Mouse (Mus musculus): ENCODE measurements around the gene Desi1.
A peak's percentile ranks its signal among the peaks of the same experiment; 100 is the strongest.

The Desi1 gene

GRCm38 (mm10) chr15:82033762-82034161 lies at the start of gene Desi1:
Gene Desi1, minus strand, starts transcription at chr15:82033862.
- DNase-seq (ENCODE audit: low read depth, low spot score) = no peak
- Histone ChIP-seq H3K27me3 (ENCODE audit: control insufficient read depth, insufficient read depth, low read length, poor library complexity, severe bottlenecking) (no peaks in the 10 kb centered on the region), H3K36me3 (ENCODE audit: control insufficient read depth, insufficient read depth, low read length, poor library complexity, severe bottlenecking) (peaks cover 10% of the 10 kb centered on the region)

- peak; percentile 76 for DNase-seq (ENCODE audit: low read depth, low spot score)
- no peaks in the 10 kb centered on the region for H3K27me3 ChIP-seq (ENCODE audit: control insufficient read depth, insufficient read depth, low read length, poor library complexity, severe bottlenecking)
- no peaks in the 10 kb centered on the region for H3K36me3 ChIP-seq (ENCODE audit: control insufficient read depth, insufficient read depth, low read length, poor library complexity, severe bottlenecking)
Observed at GRCm38 (mm10) chr15:82081161-82081560, 47.5 kb upstream of the Desi1 start.

GRCm38 (mm10) chr15:82079883-82080282 lies 46.2 kb upstream of the Desi1 start:
- H3K27me3 ChIP-seq (ENCODE audit: control insufficient read depth, insufficient read depth, low read length, poor library complexity, severe bottlenecking) = no peaks in the 10 kb centered on the region
- DNase-seq (ENCODE audit: low read depth, low spot score) = no peak
- H3K36me3 ChIP-seq (ENCODE audit: control insufficient read depth, insufficient read depth, low read length, poor library complexity, severe bottlenecking) = no peaks in the 10 kb centered on the region

GRCm38 (mm10) chr15:82073490-82073889 lies 39.8 kb upstream of the Desi1 start:
- no peak for DNase-seq (ENCODE audit: low read depth, low spot score)
- no peaks in the 10 kb centered on the region for H3K36me3 ChIP-seq (ENCODE audit: control insufficient read depth, insufficient read depth, low read length, poor library complexity, severe bottlenecking)

GRCm38 (mm10) chr15:82071816-82072469 lies 38.3 kb upstream of the Desi1 start:
- no peaks in the 10 kb centered on the region for H3K36me3 ChIP-seq (ENCODE audit: control insufficient read depth, insufficient read depth, low read length, poor library complexity, severe bottlenecking)
- DNase-seq (ENCODE audit: low read depth, low spot score) = no peak
- no peaks in the 10 kb centered on the region for H3K27me3 ChIP-seq (ENCODE audit: control insufficient read depth, insufficient read depth, low read length, poor library complexity, severe bottlenecking)

More at GRCm38 (mm10) chr15:82073490-82073889, 39.8 kb upstream of the Desi1 start:
- H3K27me3 ChIP-seq (ENCODE audit: control insufficient read depth, insufficient read depth, low read length, poor library complexity, severe bottlenecking) = no peaks in the 10 kb centered on the region

- no peak for DNase-seq (ENCODE audit: low read depth, low spot score)
- Histone ChIP-seq H3K36me3 (ENCODE audit: control insufficient read depth, insufficient read depth, low read length, poor library complexity, severe bottlenecking) (no peaks in the 10 kb centered on the region), H3K27me3 (ENCODE audit: control insufficient read depth, insufficient read depth, low read length, poor library complexity, severe bottlenecking) (no peaks in the 10 kb centered on the region)
Observed at GRCm38 (mm10) chr15:82069898-82070297, 36.2 kb upstream of the Desi1 start, which contains the start of gene Mei1. Gene Mei1, plus strand, starts transcription at chr15:82069996.

GRCm38 (mm10) chr15:82065511-82065910 lies 31.8 kb upstream of the Desi1 start:
- Histone ChIP-seq H3K27me3 (ENCODE audit: control insufficient read depth, insufficient read depth, low read length, poor library complexity, severe bottlenecking) (no peaks in the 10 kb centered on the region), H3K36me3 (ENCODE audit: control insufficient read depth, insufficient read depth, low read length, poor library complexity, severe bottlenecking) (no peaks in the 10 kb centered on the region)
- DNase-seq (ENCODE audit: low read depth, low spot score) = peak; percentile 81

- Histone ChIP-seq H3K27me3 (ENCODE audit: control insufficient read depth, insufficient read depth, low read length, poor library complexity, severe bottlenecking) (no peaks in the 10 kb centered on the region), H3K36me3 (ENCODE audit: control insufficient read depth, insufficient read depth, low read length, poor library complexity, severe bottlenecking) (no peaks in the 10 kb centered on the region)
- DNase-seq (ENCODE audit: low read depth, low spot score) = no peak
Observed at GRCm38 (mm10) chr15:82063909-82064308, 30.2 kb upstream of the Desi1 start.

GRCm38 (mm10) chr15:82058719-82059201 lies 25.1 kb upstream of the Desi1 start, which contains the start of gene 4930407I10Rik:
Gene 4930407I10Rik, plus strand, starts transcription at chr15:82059151.
- Histone ChIP-seq H3K27me3 (ENCODE audit: control insufficient read depth, insufficient read depth, low read length, poor library complexity, severe bottlenecking) (no peaks in the 10 kb centered on the region), H3K36me3 (ENCODE audit: control insufficient read depth, insufficient read depth, low read length, poor library complexity, severe bottlenecking) (no peaks in the 10 kb centered on the region)
- no peak for DNase-seq (ENCODE audit: low read depth, low spot score)

- Histone ChIP-seq H3K27me3 (ENCODE audit: control insufficient read depth, insufficient read depth, low read length, poor library complexity, severe bottlenecking) (no peaks in the 10 kb centered on the region), H3K36me3 (ENCODE audit: control insufficient read depth, insufficient read depth, low read length, poor library complexity, severe bottlenecking) (no peaks in the 10 kb centered on the region)
- no peak for DNase-seq (ENCODE audit: low read depth, low spot score)
Observed at GRCm38 (mm10) chr15:82052544-82052943, 18.9 kb upstream of the Desi1 start.

- peak; percentile 92 for DNase-seq (ENCODE audit: low read depth, low spot score)
- Histone ChIP-seq H3K27me3 (ENCODE audit: control insufficient read depth, insufficient read depth, low read length, poor library complexity, severe bottlenecking) (no peaks in the 10 kb centered on the region), H3K36me3 (ENCODE audit: control insufficient read depth, insufficient read depth, low read length, poor library complexity, severe bottlenecking) (peaks cover 4% of the 10 kb centered on the region; the same call in 1 of the 2 replicates)
Observed at GRCm38 (mm10) chr15:82047080-82047883, 13.6 kb upstream of the Desi1 start, which contains the start of gene Snu13. Gene Snu13, minus strand, starts transcription at chr15:82047598.

- DNase-seq (ENCODE audit: low read depth, low spot score) = no peak
- peaks cover 4% of the 10 kb centered on the region; the same call in 1 of the 2 replicates for H3K36me3 ChIP-seq (ENCODE audit: control insufficient read depth, insufficient read depth, low read length, poor library complexity, severe bottlenecking)
- no peaks in the 10 kb centered on the region for H3K27me3 ChIP-seq (ENCODE audit: control insufficient read depth, insufficient read depth, low read length, poor library complexity, severe bottlenecking)
Observed at GRCm38 (mm10) chr15:82046246-82046891, 12.7 kb upstream of the Desi1 start.

GRCm38 (mm10) chr15:82044166-82044784 lies 10.6 kb upstream of the Desi1 start:
- Histone ChIP-seq H3K36me3 (ENCODE audit: control insufficient read depth, insufficient read depth, low read length, poor library complexity, severe bottlenecking) (peaks cover 4% of the 10 kb centered on the region; the same call in 1 of the 2 replicates), H3K27me3 (ENCODE audit: control insufficient read depth, insufficient read depth, low read length, poor library complexity, severe bottlenecking) (no peaks in the 10 kb centered on the region)
- peak; percentile 62 for DNase-seq (ENCODE audit: low read depth, low spot score)

- Histone ChIP-seq H3K36me3 (ENCODE audit: control insufficient read depth, insufficient read depth, low read length, poor library complexity, severe bottlenecking) (peaks cover 4% of the 10 kb centered on the region; the same call in 1 of the 2 replicates), H3K27me3 (ENCODE audit: control insufficient read depth, insufficient read depth, low read length, poor library complexity, severe bottlenecking) (no peaks in the 10 kb centered on the region)
- DNase-seq (ENCODE audit: low read depth, low spot score) = peak; percentile 80
Observed at GRCm38 (mm10) chr15:82040650-82041049, 7.0 kb upstream of the Desi1 start.
